Mouse (Mus musculus) forebrain, embryonic 14.5 days (tissue): ENCODE data around the gene Lamc3. TPM values are rescaled to one million over a fixed set of nuclear protein-coding genes. Genes with fewer than 3 reads are reported as not detected.

ENCODE experiments used
- ATAC-seq: fragments of 200-750 bp; cut with Nextera tagmentation; 2 replicates; pipeline ENCODE4 v1.8.0; 2017; ENCODE audit warnings: mild to moderate bottlenecking, moderate library complexity
- DNase-seq: peaks from one replicate; pipeline ENCODE4 v3.0.0-alpha.2; 2015; ENCODE audit warnings: low spot score
- H3K27ac ChIP-seq: fragments of 300-500 bp; sonication (generic); 2 replicates; pipeline ENCODE4 v1.5.1; 2014; ENCODE audit warnings: low read depth, mild to moderate bottlenecking, control low read depth, low read length, moderate library complexity
- H3K27me3 ChIP-seq: fragments of 300-500 bp; sonication (generic); replicated peaks from 2 replicates; pipeline ENCODE4 v1.6.1; 2014; ENCODE audit warnings: low read length, control low read depth, mixed read lengths; ENCODE audit not compliant: control insufficient read depth, insufficient read depth
- H3K36me3 ChIP-seq: fragments of 300-500 bp; sonication (generic); 2 replicates; pipeline ENCODE4 v1.6.1; 2014; ENCODE audit warnings: low read length, control low read depth; ENCODE audit not compliant: control insufficient read depth, insufficient read depth
- H3K4me1 ChIP-seq: fragments of 300-500 bp; sonication (generic); 2 replicates; pipeline ENCODE4 v1.6.1; 2014; ENCODE audit warnings: antibody characterized with exemption, low read length, control low read depth; ENCODE audit not compliant: control insufficient read depth, insufficient read depth
- H3K4me2 ChIP-seq: fragments of 300-500 bp; sonication (generic); 2 replicates; pipeline ENCODE4 v1.6.1; 2014; ENCODE audit warnings: mild to moderate bottlenecking, control low read depth, low read length
- H3K4me3 ChIP-seq: fragments of 300-500 bp; sonication (generic); 2 replicates; pipeline ENCODE4 v1.5.1; 2014; ENCODE audit warnings: low read depth, low read length, control low read depth
- H3K9ac ChIP-seq: fragments of 300-500 bp; sonication (generic); 2 replicates; pipeline ENCODE4 v1.6.1; 2014; ENCODE audit warnings: mild to moderate bottlenecking, low read length, control low read depth, moderate library complexity
- H3K9me3 ChIP-seq: fragments of 300-500 bp; sonication (generic); replicated peaks from 2 replicates; pipeline ENCODE4 v1.6.1; 2016; ENCODE audit warnings: low read length, control low read depth, mixed read lengths; ENCODE audit not compliant: control insufficient read depth
- WGBS: fragments of 180-500 bp; shearing (Covaris S2); extraction: QIAGEN DNeasy Blood & Tissue Kit; methylation state at CpG from one replicate; pipeline ENCODE4 v1.1.7; 2014; 5-methylcytosine and 5-hydroxymethylcytosine counted together
- polyA plus RNA-seq: library from polyadenylated mRNA; unstranded; fragments of >200 nt; fragmentation: Nextera tagmentation; extraction: Ambion mirVana; gene quantifications from 2 replicates; pipeline ENCODE4 v1.2.1, GENCODE M21; 2014

The Lamc3 gene
- polyA plus RNA-seq = 2.9 and 4.3 TPM in 2 replicates

GRCm38 (mm10) chr2:31887030-31887429 lies at the start of gene Lamc3:
Lamc3 (plus strand) TSS chr2:31887291.
- Histone ChIP-seq H3K27ac (no peak within 1 kb of the TSS), H3K4me3 (peak within 1 kb of the TSS; percentile 5; the same call in 1 of the 2 replicates), H3K4me2 (no peak within 1 kb of the TSS), H3K27me3 (peaks cover 33% of the 10 kb centered on the region), H3K9me3 (no peaks in the 10 kb centered on the region), H3K9ac (0 out of 2 replicates have a peak within 1 kb of the TSS, but pooled peaks have one; percentile 13), H3K4me1 (no peaks in the 10 kb centered on the region), H3K36me3 (no peaks in the 10 kb centered on the region)
- 0 out of 2 replicates have a peak, but pooled peaks have one; percentile 20 for ATAC-seq
- WGBS = 8% methylated on average over 26 of the region's 26 CpGs
- DNase-seq = no peak

DNA sequence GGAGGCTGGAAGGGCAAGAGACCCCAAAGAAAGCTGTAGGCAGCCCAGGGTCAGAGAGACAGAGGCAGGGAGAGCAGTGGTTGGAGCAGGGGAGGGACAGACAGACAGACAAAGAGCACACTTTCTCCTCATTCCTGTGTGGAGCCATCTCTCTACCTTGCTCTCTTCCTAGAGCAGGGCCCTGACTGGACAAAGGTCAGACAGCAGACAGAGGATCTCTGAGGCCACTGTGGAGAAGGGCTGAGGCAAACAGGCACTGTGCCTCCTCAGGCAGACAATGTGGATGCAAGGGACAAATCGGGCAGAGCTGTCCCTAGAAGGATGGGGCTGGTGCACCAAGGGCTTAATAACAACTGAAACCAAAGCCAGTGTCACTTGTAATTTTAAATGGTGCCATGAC lies 48.2 kb upstream of the Lamc3 start:
- Histone ChIP-seq H3K27ac (no peak overlapping the region), H3K4me1 (no peaks in the 10 kb centered on the region), H3K27me3 (peaks cover 12% of the 10 kb centered on the region; the same call in 1 of the 2 replicates), H3K4me2 (no peak overlapping the region), H3K36me3 (no peaks in the 10 kb centered on the region), H3K4me3 (no peak overlapping the region), H3K9me3 (no peaks in the 10 kb centered on the region), H3K9ac (no peak overlapping the region)
- 64% methylated on average over 1 of the region's 1 CpGs for WGBS
- DNase-seq (no peak), ATAC-seq (no peak)

GRCm38 (mm10) chr2:31844729-31845136 lies 42.4 kb upstream of the Lamc3 start:
- no peaks in the 10 kb centered on the region for H3K36me3 ChIP-seq
- H3K4me1 ChIP-seq = peaks cover 18% of the 10 kb centered on the region; the same call in 1 of the 2 replicates
- 3% methylated on average over 10 of the region's 10 CpGs for WGBS
- peak; percentile 77 for ATAC-seq
- no peaks in the 10 kb centered on the region for H3K9me3 ChIP-seq
- peaks cover 46% of the 10 kb centered on the region for H3K27me3 ChIP-seq
- H3K27ac ChIP-seq = no peak overlapping the region
- DNase-seq = peak; percentile 78
- H3K4me3 ChIP-seq = 0 out of 2 replicates have a peak overlapping the region, but pooled peaks have one; percentile 1
- H3K4me2 ChIP-seq = peak overlapping the region; percentile 92; the same call in 1 of the 2 replicates
- no peak overlapping the region for H3K9ac ChIP-seq

- Histone ChIP-seq H3K9ac (peak overlapping the region; percentile 59), H3K27me3 (peaks cover 46% of the 10 kb centered on the region), H3K4me1 (peaks cover 18% of the 10 kb centered on the region; the same call in 1 of the 2 replicates), H3K4me3 (peak overlapping the region; percentile 42), H3K27ac (no peak overlapping the region), H3K36me3 (no peaks in the 10 kb centered on the region), H3K4me2 (peak overlapping the region; percentile 92), H3K9me3 (no peaks in the 10 kb centered on the region)
- under 1% methylated on average over 23 of the region's 26 CpGs for WGBS
- DNase-seq (no peak), ATAC-seq (no peak)
Observed at GRCm38 (mm10) chr2:31845512-31845895, 41.6 kb upstream of the Lamc3 start.

DNA sequence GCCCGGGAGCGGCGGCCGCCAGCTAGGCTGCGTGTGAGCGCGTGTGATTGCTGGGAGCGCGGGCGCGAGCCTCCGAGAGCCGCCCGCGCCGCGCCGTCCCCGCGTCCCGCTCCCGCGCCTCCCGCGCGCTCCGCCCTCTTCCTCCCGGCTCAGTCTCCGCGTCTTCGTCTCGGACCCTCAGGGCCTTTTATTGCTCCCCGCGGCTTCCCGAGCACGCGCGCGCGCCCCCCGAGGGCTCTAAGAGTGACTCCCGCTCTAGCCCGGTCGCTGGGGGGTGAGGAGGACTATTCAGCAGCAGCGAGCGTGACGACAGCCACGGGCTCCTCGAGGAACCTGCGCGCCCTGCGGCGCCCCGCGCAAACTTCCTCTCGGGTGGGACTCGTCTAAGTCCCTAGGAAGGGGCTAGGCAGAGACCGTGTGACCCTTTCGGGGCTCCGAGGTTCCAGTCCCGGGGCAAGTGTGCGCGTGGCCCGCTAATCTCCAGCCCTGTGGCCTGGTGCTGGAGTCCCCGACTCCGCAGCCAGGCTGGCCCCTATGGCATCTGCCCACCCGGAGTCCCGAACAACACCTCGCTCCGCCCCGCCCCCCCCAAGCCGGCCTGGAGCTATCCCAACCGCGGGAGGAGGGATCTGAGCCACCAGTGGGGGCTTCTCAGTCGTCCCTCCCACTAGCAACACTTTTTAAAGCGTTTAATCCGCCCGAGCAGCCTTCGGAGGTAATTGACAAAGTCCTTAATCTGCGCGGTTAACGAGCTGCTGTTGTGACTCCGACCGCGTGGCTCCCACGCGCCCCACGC lies 41.0 kb upstream of the Lamc3 start, which contains the start of gene Fibcd1:
Fibcd1 (minus strand) TSS at position 110 of the 796 bp plus-strand sequence.
- H3K9ac ChIP-seq = peak within 1 kb of the TSS; percentile 59
- H3K4me2 ChIP-seq = peak within 1 kb of the TSS; percentile 92
- peak; percentile 47 for ATAC-seq
- under 1% methylated on average over 67 of the region's 88 CpGs for WGBS
- H3K9me3 ChIP-seq = no peaks in the 10 kb centered on the region
- peaks cover 46% of the 10 kb centered on the region for H3K27me3 ChIP-seq
- H3K27ac ChIP-seq = no peak within 1 kb of the TSS
- peak; percentile 57 for DNase-seq
- no peaks in the 10 kb centered on the region for H3K36me3 ChIP-seq
- peaks cover 18% of the 10 kb centered on the region; the same call in 1 of the 2 replicates for H3K4me1 ChIP-seq
- peak within 1 kb of the TSS; percentile 42 for H3K4me3 ChIP-seq

DNA sequence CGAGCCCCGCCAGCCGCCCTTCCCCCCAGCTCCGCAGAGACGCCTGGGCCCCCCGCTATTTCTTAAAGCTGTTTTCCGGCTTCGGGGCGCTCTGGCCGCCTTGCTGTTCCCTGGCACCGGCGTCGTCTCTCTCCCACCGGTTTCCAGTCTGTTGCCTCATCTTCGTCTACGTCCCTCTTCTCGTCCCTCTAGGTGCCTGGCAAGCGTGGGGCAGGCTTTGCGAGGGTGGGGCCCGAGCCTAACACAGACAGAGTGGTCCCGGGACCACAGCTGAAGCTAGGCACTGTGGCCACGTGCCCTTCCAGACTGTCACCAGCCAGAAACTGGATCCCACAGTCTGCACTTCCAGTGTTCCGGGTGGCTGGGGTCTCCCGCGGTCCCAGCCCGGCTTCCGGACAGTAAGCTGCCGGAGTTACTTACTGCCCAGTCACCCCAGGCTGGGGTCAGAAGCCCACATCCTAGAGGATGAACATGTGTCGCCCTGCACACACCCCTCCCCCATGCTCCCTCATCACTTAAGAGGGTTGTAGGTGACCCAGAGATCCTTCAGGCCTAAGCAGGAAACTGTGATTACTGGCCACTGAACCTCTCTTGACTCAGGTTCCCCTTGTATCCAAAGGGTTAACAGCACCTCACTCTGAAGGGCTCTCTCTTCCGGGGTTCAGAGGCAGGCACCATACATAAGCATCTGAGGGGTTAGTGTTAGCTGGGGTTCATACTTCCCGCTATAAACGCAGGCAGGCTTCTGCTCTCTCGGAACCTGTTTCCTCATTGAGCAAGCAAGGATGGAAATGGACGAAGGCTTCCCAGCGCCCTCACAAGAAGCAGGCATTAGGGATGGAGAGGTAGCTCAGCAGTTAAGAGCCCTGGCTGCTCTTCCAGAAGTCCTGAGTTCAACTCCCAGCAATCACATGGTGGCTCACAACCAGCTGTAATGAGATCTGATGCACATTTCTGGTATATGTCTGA lies 40.1 kb upstream of the Lamc3 start:
- no peak for DNase-seq
- WGBS = 3% methylated on average over 35 of the region's 35 CpGs
- Histone ChIP-seq H3K4me3 (peak overlapping the region; percentile 42), H3K4me1 (peaks cover 18% of the 10 kb centered on the region; the same call in 1 of the 2 replicates), H3K27ac (no peak overlapping the region), H3K9ac (peak overlapping the region; percentile 59), H3K36me3 (no peaks in the 10 kb centered on the region), H3K27me3 (peaks cover 46% of the 10 kb centered on the region), H3K9me3 (no peaks in the 10 kb centered on the region), H3K4me2 (peak overlapping the region; percentile 92)
- no peak for ATAC-seq

DNA sequence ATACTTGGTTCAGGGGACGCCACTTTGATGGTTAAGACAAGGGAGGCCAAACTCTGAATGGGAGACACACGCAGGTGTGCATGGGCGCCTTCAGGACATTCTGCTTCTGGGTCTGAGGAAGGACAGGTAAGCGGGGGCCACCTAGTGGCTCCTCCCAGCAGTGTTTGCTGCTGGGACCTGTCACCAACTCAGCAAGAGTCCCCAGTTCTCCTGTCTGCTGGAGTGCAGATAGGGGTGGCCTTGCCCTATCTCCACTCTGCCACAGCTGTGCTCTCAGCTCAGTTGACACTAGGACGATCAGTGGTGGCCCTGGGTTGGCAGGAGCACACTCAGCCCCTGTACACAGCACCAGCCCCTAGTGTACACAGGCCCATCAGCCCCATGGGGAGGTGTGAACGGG lies 39.2 kb upstream of the Lamc3 start:
- ATAC-seq = no peak
- WGBS = 15% methylated on average over 6 of the region's 6 CpGs

GRCm38 (mm10) chr2:31850141-31850540 lies 37.0 kb upstream of the Lamc3 start:
- H3K9ac ChIP-seq = no peak overlapping the region
- H3K9me3 ChIP-seq = no peaks in the 10 kb centered on the region
- no peak overlapping the region for H3K4me3 ChIP-seq
- no peak for ATAC-seq
- peaks cover 15% of the 10 kb centered on the region; the same call in 1 of the 2 replicates for H3K4me1 ChIP-seq
- no peak overlapping the region for H3K4me2 ChIP-seq
- H3K27ac ChIP-seq = no peak overlapping the region
- DNase-seq = no peak
- no peaks in the 10 kb centered on the region for H3K36me3 ChIP-seq
- H3K27me3 ChIP-seq = peaks cover 26% of the 10 kb centered on the region
- 65% methylated on average over 12 of the region's 12 CpGs for WGBS

More for the DNA sequence above, 39.2 kb upstream of the Lamc3 start:
- Histone ChIP-seq H3K4me3 (no peak overlapping the region), H3K9me3 (no peaks in the 10 kb centered on the region), H3K4me2 (no peak overlapping the region), H3K9ac (no peak overlapping the region), H3K27ac (no peak overlapping the region), H3K36me3 (no peaks in the 10 kb centered on the region), H3K27me3 (peaks cover 44% of the 10 kb centered on the region), H3K4me1 (peaks cover 18% of the 10 kb centered on the region; the same call in 1 of the 2 replicates)
- no peak for DNase-seq
